Mouse (Mus musculus) forelimb bud, embryonic 11.5 days (tissue): ENCODE data around the gene Map1b.
A peak's percentile ranks its signal among the peaks of the same experiment; 100 is the strongest.

Experiments used
- DNase-seq: peaks from one replicate; pipeline ENCODE4 v3.0.0-alpha.2; 2012; ENCODE audit warnings: low read depth, low spot score

Map1b gene

GRCm38 (mm10) chr13:99410611-99411515 is 105.5 kb downstream of the Map1b start:
- DNase-seq = no peak

- no peak for DNase-seq
Measured at GRCm38 (mm10) chr13:99409216-99409615, 107.1 kb downstream of the Map1b start.

- DNase-seq = no peak
Measured at GRCm38 (mm10) chr13:99399373-99399772, 117.0 kb downstream of the Map1b start.

GRCm38 (mm10) chr13:99398149-99398701 is 118.1 kb downstream of the Map1b start:
- DNase-seq = no peak

GRCm38 (mm10) chr13:99397228-99397627 is 119.1 kb downstream of the Map1b start:
- DNase-seq = no peak

GRCm38 (mm10) chr13:99395531-99395930 is 120.8 kb downstream of the Map1b start:
- DNase-seq = no peak

GRCm38 (mm10) chr13:99394694-99395093 is 121.6 kb downstream of the Map1b start:
- DNase-seq = no peak

GRCm38 (mm10) chr13:99393128-99393527 is 123.2 kb downstream of the Map1b start:
- no peak for DNase-seq

GRCm38 (mm10) chr13:99391417-99391816 is 124.9 kb downstream of the Map1b start:
- no peak for DNase-seq

- no peak for DNase-seq
Measured at GRCm38 (mm10) chr13:99387901-99388811, 128.2 kb downstream of the Map1b start.

GRCm38 (mm10) chr13:99386341-99386740 is 130.0 kb downstream of the Map1b start:
- no peak for DNase-seq

- no peak for DNase-seq
Measured at GRCm38 (mm10) chr13:99385911-99386310, 130.4 kb downstream of the Map1b start.

- DNase-seq = no peak
Measured at GRCm38 (mm10) chr13:99384555-99385203, 131.7 kb downstream of the Map1b start.

- DNase-seq = no peak
Measured at GRCm38 (mm10) chr13:99382373-99382772, 134.0 kb downstream of the Map1b start.

GRCm38 (mm10) chr13:99378223-99378622 is 138.1 kb downstream of the Map1b start:
- no peak for DNase-seq

GRCm38 (mm10) chr13:99377055-99377454 is 139.3 kb downstream of the Map1b start:
- no peak for DNase-seq

GRCm38 (mm10) chr13:99375550-99375949 is 140.8 kb downstream of the Map1b start:
- peak; percentile 88 for DNase-seq

- DNase-seq = no peak
Measured at GRCm38 (mm10) chr13:99374191-99374590, 142.1 kb downstream of the Map1b start.

GRCm38 (mm10) chr13:99373684-99374083 is 142.7 kb downstream of the Map1b start:
- peak; percentile 56 for DNase-seq
